Mouse (Mus musculus): Measurements from ENCODE around the gene Ccdc146.
"Not testable (repeated sequence)": the region's sequence is repeated elsewhere in the genome, so short reads cannot be mapped to it uniquely, and the experiment has no call there.

Gene Ccdc146

GRCm38 (mm10) chr5:21386432-21386831, 38.0 kb downstream of the Ccdc146 start:
- no peak for DNase-seq

- DNase-seq = no peak
Observed at GRCm38 (mm10) chr5:21384976-21385375, 39.5 kb downstream of the Ccdc146 start.

- no peak for DNase-seq
Observed at GRCm38 (mm10) chr5:21384252-21384960, 40.1 kb downstream of the Ccdc146 start.

GRCm38 (mm10) chr5:21383392-21384251, 40.9 kb downstream of the Ccdc146 start:
- DNase-seq = peak; percentile 46 to 67

- peak in 1 of 2 experiments; percentile 6 for DNase-seq
Observed at GRCm38 (mm10) chr5:21382678-21383077, 41.8 kb downstream of the Ccdc146 start.

- DNase-seq = peak in 1 of 2 experiments; percentile 9
Observed at GRCm38 (mm10) chr5:21381986-21382385, 42.5 kb downstream of the Ccdc146 start.

GRCm38 (mm10) chr5:21378397-21378796, 46.1 kb downstream of the Ccdc146 start:
- DNase-seq = no peak

GRCm38 (mm10) chr5:21376935-21377334, 47.5 kb downstream of the Ccdc146 start:
- DNase-seq = no peak

- no peak for DNase-seq
Observed at GRCm38 (mm10) chr5:21373180-21373518, 51.3 kb downstream of the Ccdc146 start.

- peak; percentile 70 to 76 for DNase-seq
Observed at GRCm38 (mm10) chr5:21372493-21373179, 51.8 kb downstream of the Ccdc146 start, which contains the start of gene Fgl2. Fgl2 (plus strand) TSS chr5:21372642.

GRCm38 (mm10) chr5:21371920-21372319, 52.6 kb downstream of the Ccdc146 start:
- DNase-seq = no peak

GRCm38 (mm10) chr5:21370218-21370947, 54.1 kb downstream of the Ccdc146 start:
- DNase-seq = no peak

- no peak for DNase-seq
Observed at GRCm38 (mm10) chr5:21367514-21367913, 57.0 kb downstream of the Ccdc146 start.

GRCm38 (mm10) chr5:21366338-21367053, 58.0 kb downstream of the Ccdc146 start:
- DNase-seq = no peak

- DNase-seq = no peak
Observed at GRCm38 (mm10) chr5:21363343-21363742, 61.1 kb downstream of the Ccdc146 start.

GRCm38 (mm10) chr5:21358648-21359047, 65.8 kb downstream of the Ccdc146 start:
- DNase-seq = no peak

GRCm38 (mm10) chr5:21351678-21352077, 72.8 kb downstream of the Ccdc146 start:
- no peak for DNase-seq

GRCm38 (mm10) chr5:21348366-21348765, 76.1 kb downstream of the Ccdc146 start:
- DNase-seq = no peak

GRCm38 (mm10) chr5:21342265-21342664, 82.2 kb downstream of the Ccdc146 start:
- DNase-seq = not testable (repeated sequence)

GRCm38 (mm10) chr5:21332119-21332518, 92.4 kb downstream of the Ccdc146 start:
- no peak for DNase-seq

GRCm38 (mm10) chr5:21331656-21332055, 92.8 kb downstream of the Ccdc146 start:
- DNase-seq = peak in 1 of 2 experiments; percentile 9
